Mouse (Mus musculus): ENCODE data around the gene Olfr742. TPM values are rescaled to one million over a fixed set of nuclear protein-coding genes. Genes with fewer than 3 reads are reported as not detected.

The Olfr742 gene
- total RNA-seq (2023) = not detected

GRCm38 (mm10) chr14:50503300-50503699, at the start of gene Olfr742:
Gene Olfr742, plus strand, starts transcription at chr14:50503600.

GRCm38 (mm10) chr14:50472438-50472837, 31.0 kb upstream of the Olfr742 start, which contains the start of gene Olfr741:
Gene Olfr741, plus strand, starts transcription at chr14:50472738.

GRCm38 (mm10) chr14:50521539-50521938, 18.1 kb downstream of the Olfr742 start, which contains the start of gene Olfr743:
Gene Olfr743, plus strand, starts transcription at chr14:50521839.

Other genes with a start within 250 kb of the Olfr742 start
- not detected for gene Olfr732, start 219.4 kb upstream of the Olfr742 start, total RNA-seq (2023)
- gene Olfr733, start 202.1 kb upstream of the Olfr742 start, total RNA-seq (2023) = not detected
- not detected for gene Olfr734, start 176.8 kb upstream of the Olfr742 start, total RNA-seq (2023)
- not detected for gene Olfr735, start 154.7 kb upstream of the Olfr742 start, total RNA-seq (2023)
- not detected for gene Tlr11, start 145.7 kb upstream of the Olfr742 start, total RNA-seq (2023)
- not detected for gene Olfr736, start 122.4 kb upstream of the Olfr742 start, total RNA-seq (2023)
- not detected for gene Olfr738, start 96.0 kb upstream of the Olfr742 start, total RNA-seq (2023)
- gene Olfr739, start 85.0 kb upstream of the Olfr742 start, total RNA-seq (2023) = not detected
- not detected for gene Olfr740, start 58.1 kb upstream of the Olfr742 start, total RNA-seq (2023)
- not detected for gene Olfr741, start 30.9 kb upstream of the Olfr742 start, total RNA-seq (2023)
- gene Olfr743, start 18.2 kb downstream of the Olfr742 start, total RNA-seq (2023) = not detected
- gene Olfr744, start 111.3 kb downstream of the Olfr742 start, total RNA-seq (2023) = not detected
- gene Olfr745, start 135.8 kb downstream of the Olfr742 start, total RNA-seq (2023) = not detected
- not detected for gene Olfr746, start 143.5 kb downstream of the Olfr742 start, total RNA-seq (2023)
- gene Olfr747, start 189.6 kb downstream of the Olfr742 start, total RNA-seq (2023) = not detected
- not detected for gene Olfr748, start 203.8 kb downstream of the Olfr742 start, total RNA-seq (2023)
- gene Olfr749, start 241.5 kb downstream of the Olfr742 start, total RNA-seq (2023) = not detected

All from B cell, adult 67 days (primary cell).